Mouse (Mus musculus) forebrain, postnatal 0 days (tissue): ENCODE data around the gene Nexn. TPM values are rescaled to one million over a fixed set of nuclear protein-coding genes. Genes with fewer than 3 reads are reported as not detected.
"Not testable (repeated sequence)": the region's sequence is repeated elsewhere in the genome, so short reads cannot be mapped to it uniquely, and the experiment has no call there.

Experiments used
- ATAC-seq: fragments of 200-750 bp; cut with Nextera tagmentation; 2 replicates; pipeline ENCODE4 v1.8.0; 2017; ENCODE audit warnings: mild to moderate bottlenecking, moderate library complexity
- DNase-seq: peaks from one replicate; pipeline ENCODE4 v3.0.0-alpha.2; 2015
- H3K27ac ChIP-seq: fragments of 300-500 bp; sonication (generic); 2 replicates; pipeline ENCODE4 v1.5.1; 2014; ENCODE audit warnings: low read depth, mild to moderate bottlenecking, antibody characterized with exemption, low read length, moderate library complexity, mixed read lengths
- H3K27me3 ChIP-seq: fragments of 300-500 bp; sonication (generic); 2 replicates; pipeline ENCODE4 v1.6.1; 2014; ENCODE audit warnings: mild to moderate bottlenecking, low read length, mixed read lengths; ENCODE audit not compliant: insufficient read depth
- H3K36me3 ChIP-seq: fragments of 300-500 bp; sonication (generic); 2 replicates; pipeline ENCODE4 v1.6.1; 2014; ENCODE audit warnings: mild to moderate bottlenecking, moderate library complexity; ENCODE audit not compliant: insufficient read depth
- H3K4me1 ChIP-seq: fragments of 300-500 bp; sonication (generic); 2 replicates; pipeline ENCODE4 v1.6.1; 2014; ENCODE audit warnings: antibody characterized with exemption; ENCODE audit not compliant: insufficient read depth
- H3K4me2 ChIP-seq: fragments of 300-500 bp; sonication (generic); 2 replicates; pipeline ENCODE4 v1.6.1; 2014; ENCODE audit warnings: low read depth, mild to moderate bottlenecking, moderate library complexity
- H3K4me3 ChIP-seq: fragments of 300-500 bp; sonication (generic); 2 replicates; pipeline ENCODE4 v1.5.1; 2014; ENCODE audit warnings: low read depth, low read length, mixed read lengths
- H3K9ac ChIP-seq: fragments of 300-500 bp; sonication (generic); 2 replicates; pipeline ENCODE4 v1.6.1; 2014; ENCODE audit warnings: mild to moderate bottlenecking
- H3K9me3 ChIP-seq: fragments of 300-500 bp; sonication (generic); 2 replicates; pipeline ENCODE4 v1.6.1; 2016; ENCODE audit warnings: low read length
- CTCF ChIP-seq: sonication (generic); IDR thresholded peaks from 2 replicates; pipeline ENCODE4 v1.5.1; 2016; ENCODE audit warnings: antibody characterized with exemption, control low read depth, low read depth
- WGBS: fragments of 180-500 bp; shearing (Covaris S2); extraction: QIAGEN DNeasy Blood & Tissue Kit; methylation state at CpG from one replicate; pipeline ENCODE4 v1.1.7; 2014; 5-methylcytosine and 5-hydroxymethylcytosine counted together
- polyA plus RNA-seq: library from polyadenylated mRNA; unstranded; fragments of >200 nt; fragmentation: Nextera tagmentation; extraction: Ambion mirVana; gene quantifications from 2 replicates; pipeline ENCODE4 v1.2.1, GENCODE M21; 2015
- total RNA-seq: library from RNA; depleted of rRNA; stranded (reverse); fragments of >200 nt; gene quantifications from 2 replicates; pipeline ENCODE4 v1.2.3, GENCODE M21; 2014

Nexn gene
- total and polyA plus RNA-seq, 2 experiments from 2014 or later = 0.38 to 4.2 TPM

DNA sequence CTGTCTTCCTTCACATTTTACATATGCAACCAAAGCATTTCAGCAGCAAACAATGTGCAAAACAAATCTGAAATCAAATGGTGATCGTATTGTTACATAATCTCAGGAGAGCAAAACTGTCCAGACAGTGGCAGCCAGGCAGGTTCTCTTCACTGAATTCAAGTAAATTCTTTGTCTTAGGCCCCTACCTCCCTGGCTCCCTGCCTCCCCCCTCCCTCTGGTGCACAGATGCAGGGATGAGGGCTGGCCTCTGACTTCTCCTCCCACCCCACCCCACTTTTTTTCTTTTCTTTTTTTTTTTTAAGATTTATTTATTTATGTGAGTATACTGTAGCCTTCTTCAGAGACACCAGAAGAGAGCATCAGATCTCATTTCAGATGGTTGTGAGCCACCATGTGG, 5.8 kb downstream of the Nexn start:
- peaks cover 6% of the 10 kb centered on the region; the same call in 1 of the 2 replicates for H3K4me1 ChIP-seq
- 95% methylated on average over 1 of the region's 1 CpGs for WGBS
- ATAC-seq = no peak
- no peak overlapping the region for H3K4me3 ChIP-seq
- H3K27me3 ChIP-seq = peaks cover 3% of the 10 kb centered on the region
- H3K4me2 ChIP-seq = no peak overlapping the region
- H3K27ac ChIP-seq = no peak overlapping the region
- no peaks in the 10 kb centered on the region for H3K36me3 ChIP-seq
- no peaks in the 10 kb centered on the region for H3K9me3 ChIP-seq
- no peak for DNase-seq
- TF ChIP-seq CTCF = no peak
- no peak overlapping the region for H3K9ac ChIP-seq

DNA sequence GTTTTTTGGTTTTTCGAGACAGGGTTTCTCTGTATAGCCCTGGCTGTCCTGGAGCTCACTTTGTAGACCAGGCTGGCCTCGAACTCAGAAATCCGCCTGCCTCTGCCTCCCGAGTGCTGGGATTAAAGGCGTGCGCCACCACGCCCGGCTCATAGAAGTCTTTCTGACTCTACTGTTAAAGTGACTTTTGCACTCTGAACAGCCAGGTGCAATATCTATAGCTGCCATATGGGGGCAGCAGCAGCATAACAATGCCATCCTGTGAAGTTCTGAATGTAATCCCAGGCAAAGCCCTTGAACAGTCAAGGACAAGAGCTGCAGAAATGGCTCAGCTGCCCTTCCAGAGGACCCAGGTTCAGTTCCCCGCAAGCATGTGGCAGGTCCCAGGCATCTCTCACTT, 6.7 kb downstream of the Nexn start:
- H3K4me2 ChIP-seq, H3K4me3 ChIP-seq, H3K9me3 ChIP-seq, H3K27me3 ChIP-seq, H3K4me1 ChIP-seq, H3K27ac ChIP-seq, H3K36me3 ChIP-seq, H3K9ac ChIP-seq: not testable (repeated sequence)
- ATAC-seq (peak; percentile 55), DNase-seq (peak; percentile 75)
- WGBS = 42% methylated on average over 6 of the region's 9 CpGs
- peak; percentile 83 for TF ChIP-seq CTCF

DNA sequence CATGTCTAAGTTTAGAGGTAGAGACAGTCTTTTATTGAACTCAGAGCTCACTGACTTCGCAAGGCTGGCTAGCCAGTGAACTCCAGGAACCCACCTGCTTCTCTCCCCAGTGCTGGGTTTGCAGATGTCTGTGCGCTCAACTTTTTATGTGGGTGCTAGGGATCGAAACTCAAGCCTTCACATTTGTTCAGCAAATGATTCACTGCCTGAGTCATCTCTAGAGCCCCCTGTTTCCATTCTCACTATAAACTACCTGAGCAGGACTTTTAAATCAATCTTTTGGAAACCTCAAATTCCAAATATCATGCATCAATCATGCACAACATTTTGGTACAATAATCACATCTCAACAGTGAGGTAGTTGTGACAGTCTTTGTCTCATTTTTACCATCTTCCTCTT, 8.6 kb downstream of the Nexn start:
- no peaks in the 10 kb centered on the region; the same call in 1 of the 2 replicates for H3K27me3 ChIP-seq
- WGBS = 85% methylated on average over 3 of the region's 3 CpGs
- no peaks in the 10 kb centered on the region for H3K9me3 ChIP-seq
- no peaks in the 10 kb centered on the region for H3K36me3 ChIP-seq
- H3K4me2 ChIP-seq = no peak overlapping the region
- no peaks in the 10 kb centered on the region for H3K4me1 ChIP-seq
- no peak for ATAC-seq
- TF ChIP-seq CTCF = no peak
- H3K4me3 ChIP-seq = no peak overlapping the region
- no peak overlapping the region for H3K9ac ChIP-seq
- DNase-seq = no peak
- H3K27ac ChIP-seq = no peak overlapping the region

DNA sequence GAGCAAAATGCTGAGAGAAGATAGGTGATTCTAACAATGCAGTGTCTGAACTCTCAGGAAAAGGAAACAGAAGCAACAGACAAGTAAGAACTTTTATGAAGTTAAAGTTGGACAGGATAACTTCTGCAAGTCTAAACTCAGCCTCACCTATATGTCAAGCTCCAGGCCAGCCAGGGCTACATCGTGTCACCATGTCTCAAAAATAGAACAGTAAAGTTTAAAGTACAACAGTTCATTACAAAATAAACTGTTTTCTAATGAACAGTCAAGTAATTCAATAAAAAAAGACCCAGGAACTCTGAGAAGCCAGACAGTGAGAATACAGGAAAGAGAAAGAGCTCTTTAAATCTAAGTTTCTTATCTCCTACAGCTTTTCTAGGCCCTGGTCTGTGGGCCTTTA, 15.7 kb downstream of the Nexn start:
- 90% methylated on average over 1 of the region's 1 CpGs for WGBS
- TF ChIP-seq CTCF = no peak
- no peak for ATAC-seq
- no peak overlapping the region for H3K27ac ChIP-seq
- H3K9me3 ChIP-seq = no peaks in the 10 kb centered on the region
- H3K4me2 ChIP-seq = no peak overlapping the region
- no peak overlapping the region for H3K4me3 ChIP-seq
- no peaks in the 10 kb centered on the region for H3K27me3 ChIP-seq
- no peaks in the 10 kb centered on the region for H3K36me3 ChIP-seq
- no peaks in the 10 kb centered on the region for H3K4me1 ChIP-seq
- no peak overlapping the region for H3K9ac ChIP-seq
- DNase-seq = no peak

DNA sequence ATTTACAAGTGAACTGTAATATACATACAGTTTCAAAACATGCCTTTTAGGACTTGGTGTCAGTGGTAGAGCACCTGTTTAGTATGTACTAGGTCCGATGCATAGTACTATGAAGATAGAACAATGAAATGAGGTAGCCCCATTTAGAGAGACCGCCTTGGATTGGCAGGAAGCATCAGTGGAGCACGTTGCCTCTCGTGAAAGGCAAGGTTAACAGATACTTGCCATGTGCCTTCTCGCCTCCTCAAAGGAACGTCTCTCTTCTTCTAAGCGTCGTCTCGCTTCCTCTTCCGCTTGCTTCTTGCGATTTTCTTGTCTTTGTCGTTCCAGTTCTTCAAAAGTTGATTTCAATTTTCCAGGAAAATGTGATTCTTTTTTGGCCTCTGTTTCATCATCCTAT, 18.4 kb downstream of the Nexn start:
- Histone ChIP-seq H3K36me3 (no peaks in the 10 kb centered on the region), H3K4me1 (no peaks in the 10 kb centered on the region), H3K27ac (no peak overlapping the region), H3K9ac (no peak overlapping the region), H3K4me3 (no peak overlapping the region), H3K9me3 (no peaks in the 10 kb centered on the region), H3K27me3 (no peaks in the 10 kb centered on the region), H3K4me2 (no peak overlapping the region)
- ATAC-seq = no peak
- TF ChIP-seq CTCF = no peak
- no peak for DNase-seq
- WGBS = 93% methylated on average over 12 of the region's 12 CpGs

DNA sequence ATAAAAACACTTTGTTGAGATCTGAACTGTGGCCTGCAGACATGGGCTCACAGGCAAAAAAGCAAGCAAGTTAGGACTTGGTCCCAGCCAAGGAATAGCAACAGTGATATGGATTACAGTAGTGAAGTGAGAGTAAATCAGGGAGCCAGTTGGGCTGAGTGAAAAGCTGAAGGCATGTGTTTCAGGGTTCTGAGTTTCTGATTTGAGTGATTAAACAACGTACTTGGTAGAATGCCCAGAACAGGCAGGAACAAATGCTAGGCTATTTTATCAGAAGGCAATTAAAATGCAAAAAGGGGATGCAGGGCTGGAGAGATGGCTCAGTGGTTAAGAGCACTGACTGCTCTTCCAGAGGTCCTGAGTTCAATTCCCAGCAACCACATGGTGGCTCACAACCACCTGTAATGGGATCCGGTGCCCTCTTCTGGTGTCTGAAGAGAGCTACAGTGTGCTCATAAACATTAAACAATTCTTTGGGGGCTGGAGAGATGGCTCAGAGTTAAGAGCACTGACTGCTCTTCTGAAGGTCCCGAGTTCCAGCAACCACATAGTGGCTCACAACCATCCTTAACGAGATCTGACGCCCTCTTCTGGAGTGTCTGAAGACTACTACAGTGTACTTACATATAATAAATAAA, 20.8 kb downstream of the Nexn start:
- H3K9ac ChIP-seq = no peak overlapping the region
- H3K36me3 ChIP-seq = no peaks in the 10 kb centered on the region
- H3K4me3 ChIP-seq = no peak overlapping the region
- peak; percentile 70 for ATAC-seq
- WGBS = 68% methylated on average over 5 of the region's 5 CpGs
- H3K27ac ChIP-seq = no peak overlapping the region
- H3K9me3 ChIP-seq = no peaks in the 10 kb centered on the region
- no peak overlapping the region for H3K4me2 ChIP-seq
- no peaks in the 10 kb centered on the region for H3K4me1 ChIP-seq
- no peak; the same call in none of the 2 replicates for TF ChIP-seq CTCF
- no peaks in the 10 kb centered on the region for H3K27me3 ChIP-seq
- peak; percentile 48 for DNase-seq

DNA sequence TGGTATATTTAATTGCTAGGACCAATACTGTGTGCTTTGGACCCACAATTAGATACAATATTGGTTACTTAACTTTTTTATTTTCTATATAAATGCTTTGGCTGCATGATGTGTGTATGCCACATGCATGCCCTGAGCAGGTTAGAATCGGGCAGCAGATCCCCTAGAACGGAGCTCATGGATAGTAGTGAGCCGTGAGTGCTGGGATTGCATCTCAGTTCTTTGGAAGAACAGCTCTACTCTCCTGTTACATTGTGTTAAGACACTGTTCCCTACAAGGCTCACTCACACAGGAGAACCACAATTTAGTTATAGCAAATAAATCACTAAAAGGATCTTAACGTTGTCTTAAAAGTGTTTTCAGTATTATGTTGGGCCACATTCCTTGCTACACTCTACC, 22.8 kb downstream of the Nexn start:
- H3K9ac ChIP-seq = no peak overlapping the region
- no peak overlapping the region for H3K4me2 ChIP-seq
- H3K4me3 ChIP-seq = no peak overlapping the region
- TF ChIP-seq CTCF = no peak
- no peaks in the 10 kb centered on the region for H3K36me3 ChIP-seq
- no peaks in the 10 kb centered on the region for H3K27me3 ChIP-seq
- H3K9me3 ChIP-seq = no peaks in the 10 kb centered on the region
- DNase-seq = no peak
- H3K4me1 ChIP-seq = no peaks in the 10 kb centered on the region
- 82% methylated on average over 4 of the region's 4 CpGs for WGBS
- ATAC-seq = no peak
- no peak overlapping the region for H3K27ac ChIP-seq
